Mouse (Mus musculus) heart, embryonic 14.5 days (tissue): ENCODE measurements around the gene Gm9944. TPM values are rescaled to one million over a fixed set of nuclear protein-coding genes. Genes with fewer than 3 reads are reported as not detected.

ENCODE experiments used
- ATAC-seq: fragments of 200-750 bp; cut with Nextera tagmentation; 2 replicates; pipeline ENCODE4 v1.8.0; 2017; ENCODE audit warnings: low read depth, moderate TSS enrichment; ENCODE audit not compliant: insufficient number of reproducible peaks, insufficient read depth, low FRiP score
- H3K27ac ChIP-seq, 2 experiments: fragments of 200-500 bp in 1 of 2; fragments of 300-500 bp in 1 of 2; sonication (generic) in 1 of 2; replicated peaks in 1 of 2; 2 replicates each; pipeline ENCODE4 v1.5.1; 2012 to 2014; ENCODE audit warnings: low read depth in 2 of 2, low read length in 2 of 2, control low read depth in 1 of 2, mild to moderate bottlenecking in 1 of 2, mixed read lengths in 1 of 2; ENCODE audit not compliant: control insufficient read depth in 1 of 2, insufficient read depth in 1 of 2
- H3K27me3 ChIP-seq: fragments of 300-500 bp; sonication (generic); 2 replicates; pipeline ENCODE4 v1.6.1; 2014; ENCODE audit warnings: mild to moderate bottlenecking, low read length, control low read depth; ENCODE audit not compliant: control insufficient read depth, insufficient read depth
- H3K36me3 ChIP-seq: fragments of 300-500 bp; sonication (generic); 2 replicates; pipeline ENCODE4 v1.6.1; 2014; ENCODE audit warnings: mild to moderate bottlenecking, control low read depth, low read length, mixed read lengths; ENCODE audit not compliant: control insufficient read depth, insufficient read depth
- H3K4me1 ChIP-seq, 2 experiments: fragments of 200-500 bp in 1 of 2; fragments of 300-500 bp in 1 of 2; sonication (generic) in 1 of 2; 2 replicates each; pipeline ENCODE4 v1.6.1; 2012 to 2014; ENCODE audit warnings: low read length in 2 of 2, control low read depth in 1 of 2, mixed read lengths in 1 of 2; ENCODE audit not compliant: control insufficient read depth in 2 of 2, insufficient read depth in 2 of 2
- H3K4me2 ChIP-seq: fragments of 300-500 bp; sonication (generic); 2 replicates; pipeline ENCODE4 v1.6.1; 2014; ENCODE audit warnings: mild to moderate bottlenecking, low read length
- H3K4me3 ChIP-seq, 2 experiments: fragments of 200-500 bp in 1 of 2; fragments of 300-500 bp in 1 of 2; sonication (generic) in 1 of 2; 2 replicates each; pipeline ENCODE4 v1.5.1; 2012 to 2014; ENCODE audit warnings: low read length in 2 of 2, mild to moderate bottlenecking in 2 of 2, control low read depth in 1 of 2, low read depth in 1 of 2, moderate library complexity in 1 of 2; ENCODE audit not compliant: control insufficient read depth in 1 of 2, insufficient read depth in 1 of 2
- H3K9ac ChIP-seq: fragments of 300-500 bp; sonication (generic); 2 replicates; pipeline ENCODE4 v1.6.1; 2014; ENCODE audit warnings: mild to moderate bottlenecking, low read length
- H3K9me3 ChIP-seq: fragments of 300-500 bp; sonication (generic); 2 replicates; pipeline ENCODE4 v1.6.1; 2016; ENCODE audit warnings: low read length, control low read depth; ENCODE audit not compliant: control insufficient read depth
- WGBS: fragments of 180-500 bp; shearing (Covaris S2); extraction: QIAGEN DNeasy Blood & Tissue Kit; methylation state at CpG from one replicate; pipeline ENCODE4 v1.1.7; 2014; 5-methylcytosine and 5-hydroxymethylcytosine counted together
- polyA plus RNA-seq: library from polyadenylated mRNA; unstranded; fragments of >200 nt; fragmentation: Nextera tagmentation; extraction: Ambion mirVana; gene quantifications from 2 replicates; pipeline ENCODE4 v1.2.1, GENCODE M21; 2014

Gm9944 gene
- polyA plus RNA-seq = not detected in 2 replicates

GRCm38 (mm10) chr4:144453217-144453616, at the start of gene Gm9944:
Gene Gm9944 (minus strand): TSS chr4:144453317.
- H3K27ac ChIP-seq = no peak within 1 kb of the TSS
- H3K9ac ChIP-seq = no peak within 1 kb of the TSS
- 69% methylated on average over 2 of the region's 2 CpGs for WGBS
- no peak within 1 kb of the TSS for H3K4me3 ChIP-seq
- no peaks in the 10 kb centered on the region for H3K4me1 ChIP-seq
- no peaks in the 10 kb centered on the region for H3K27me3 ChIP-seq
- ATAC-seq = no peak
- H3K36me3 ChIP-seq = no peaks in the 10 kb centered on the region
- H3K9me3 ChIP-seq = no peaks in the 10 kb centered on the region
- H3K4me2 ChIP-seq = no peak within 1 kb of the TSS

- Histone ChIP-seq H3K4me3 (no peak overlapping the region), H3K27me3 (no peaks in the 10 kb centered on the region), H3K9ac (no peak overlapping the region), H3K36me3 (no peaks in the 10 kb centered on the region), H3K9me3 (0 out of 2 replicates have a peak, but pooled peaks cover 9% of the 10 kb centered on the region), H3K27ac (no peak overlapping the region), H3K4me2 (no peak overlapping the region), H3K4me1 (no peaks in the 10 kb centered on the region)
- ATAC-seq = no peak
Observed at GRCm38 (mm10) chr4:144493331-144493730, 40.2 kb upstream of the Gm9944 start.

GRCm38 (mm10) chr4:144468091-144468490, 15.0 kb upstream of the Gm9944 start:
- Histone ChIP-seq H3K9ac (no peak overlapping the region), H3K36me3 (no peaks in the 10 kb centered on the region), H3K4me1 (no peaks in the 10 kb centered on the region), H3K9me3 (0 out of 2 replicates have a peak, but pooled peaks cover 4% of the 10 kb centered on the region), H3K4me2 (no peak overlapping the region), H3K27me3 (no peaks in the 10 kb centered on the region), H3K4me3 (no peak overlapping the region), H3K27ac (no peak overlapping the region)
- ATAC-seq = no peak
- WGBS = 71% methylated on average over 1 of the region's 1 CpGs

GRCm38 (mm10) chr4:144465206-144465605, 12.1 kb upstream of the Gm9944 start:
- H3K4me3 ChIP-seq = no peak overlapping the region
- H3K27ac ChIP-seq = no peak overlapping the region
- no peaks in the 10 kb centered on the region for H3K4me1 ChIP-seq
- no peaks in the 10 kb centered on the region for H3K27me3 ChIP-seq
- H3K36me3 ChIP-seq = no peaks in the 10 kb centered on the region
- H3K9me3 ChIP-seq = 0 out of 2 replicates have a peak, but pooled peaks cover 4% of the 10 kb centered on the region
- H3K4me2 ChIP-seq = no peak overlapping the region
- no peak overlapping the region for H3K9ac ChIP-seq
- ATAC-seq = no peak
- 64% methylated on average over 2 of the region's 2 CpGs for WGBS

GRCm38 (mm10) chr4:144463656-144464055, 10.5 kb upstream of the Gm9944 start, which contains the start of gene Aadacl3:
Gene Aadacl3 (minus strand): TSS chr4:144463756.
- Histone ChIP-seq H3K27me3 (no peaks in the 10 kb centered on the region), H3K4me2 (no peak within 1 kb of the TSS), H3K27ac (no peak within 1 kb of the TSS), H3K9me3 (0 out of 2 replicates have a peak, but pooled peaks cover 4% of the 10 kb centered on the region), H3K36me3 (no peaks in the 10 kb centered on the region), H3K4me1 (no peaks in the 10 kb centered on the region), H3K4me3 (no peak within 1 kb of the TSS), H3K9ac (no peak within 1 kb of the TSS)
- ATAC-seq = no peak
- WGBS = 62% methylated on average over 3 of the region's 3 CpGs

GRCm38 (mm10) chr4:144448546-144448945, 4.6 kb downstream of the Gm9944 start:
- WGBS = 75% methylated on average over 2 of the region's 2 CpGs
- Histone ChIP-seq H3K27ac (no peak overlapping the region), H3K27me3 (no peaks in the 10 kb centered on the region), H3K4me3 (no peak overlapping the region), H3K9ac (no peak overlapping the region), H3K4me2 (no peak overlapping the region), H3K9me3 (no peaks in the 10 kb centered on the region), H3K4me1 (no peaks in the 10 kb centered on the region), H3K36me3 (no peaks in the 10 kb centered on the region)
- no peak for ATAC-seq

- Histone ChIP-seq H3K36me3 (no peaks in the 10 kb centered on the region), H3K4me3 (no peak overlapping the region), H3K27me3 (no peaks in the 10 kb centered on the region), H3K27ac (no peak overlapping the region), H3K9ac (no peak overlapping the region), H3K4me1 (no peaks in the 10 kb centered on the region), H3K9me3 (no peaks in the 10 kb centered on the region), H3K4me2 (no peak overlapping the region)
- no peak for ATAC-seq
- WGBS = 63% methylated on average over 1 of the region's 1 CpGs
Observed at GRCm38 (mm10) chr4:144441582-144441981, 11.5 kb downstream of the Gm9944 start.

GRCm38 (mm10) chr4:144441095-144441494, 12.0 kb downstream of the Gm9944 start:
- Histone ChIP-seq H3K4me1 (no peaks in the 10 kb centered on the region), H3K27ac (no peak overlapping the region), H3K9ac (no peak overlapping the region), H3K27me3 (no peaks in the 10 kb centered on the region), H3K4me3 (no peak overlapping the region), H3K4me2 (no peak overlapping the region), H3K36me3 (no peaks in the 10 kb centered on the region), H3K9me3 (no peaks in the 10 kb centered on the region)
- WGBS = 85% methylated on average over 4 of the region's 4 CpGs
- no peak for ATAC-seq
